Mouse (Mus musculus): ENCODE measurements around the gene Cyren. TPM values are rescaled to one million over a fixed set of nuclear protein-coding genes. Genes with fewer than 3 reads are reported as not detected.

Cyren gene
- total and polyA plus RNA-seq, 3 experiments, result 7.9 to 11.9 (median 9.7) TPM

DNA sequence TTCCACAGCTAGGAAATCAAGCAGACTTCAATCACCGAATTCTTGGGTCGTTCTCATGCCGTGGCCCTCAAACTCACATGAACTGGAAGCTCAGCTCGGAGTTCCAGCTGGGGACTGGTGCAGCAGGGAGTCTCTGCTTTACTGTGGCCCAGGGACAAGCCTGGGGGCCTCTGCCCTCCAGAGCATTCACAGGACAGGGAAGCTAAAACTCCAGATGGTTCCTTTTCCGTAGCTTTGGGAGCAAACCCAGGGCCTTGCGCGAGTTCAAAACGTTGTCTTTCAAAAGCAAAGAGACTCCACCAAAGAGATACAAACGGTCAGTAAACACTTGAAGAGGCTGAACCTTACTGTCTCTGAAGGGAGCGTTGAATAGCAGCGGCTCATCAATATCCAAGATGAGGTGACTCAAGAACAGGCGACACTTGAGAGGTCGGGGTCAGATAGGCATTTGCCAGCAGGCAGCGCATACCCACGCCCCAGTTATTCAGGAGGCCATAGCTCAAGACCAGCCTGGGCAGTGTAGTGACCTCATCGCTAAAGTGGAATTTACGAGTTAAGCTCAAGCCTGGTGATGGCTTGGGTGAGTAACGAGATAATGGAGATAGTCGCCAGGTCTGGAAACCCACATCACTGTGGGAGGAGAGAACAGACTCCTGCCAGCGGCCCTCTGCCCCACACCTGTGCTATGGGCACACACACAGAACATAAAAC is 9.2 kb downstream of the Cyren start:
- Histone ChIP-seq H3K9me3 (replicated peaks; ENCODE audit: low read length) (no peaks in the 10 kb centered on the region), H3K4me3 (replicated peaks in 1 of 3; ENCODE audit: low read depth in 2 of 3, low read length in 2 of 3, poor library complexity in 1 of 3) (no peak overlapping the region), H3K4me2 (ENCODE audit: insufficient read depth, low read depth, poor library complexity, severe bottlenecking) (no peak overlapping the region), H3K4me1 (ENCODE audit: control insufficient read depth in 1 of 2, insufficient read depth in 2 of 2) (peaks cover 30 to 77% of the 10 kb centered on the region in 2 experiments), H3K36me3 (replicated peaks in 1 of 2; ENCODE audit: control insufficient read depth in 1 of 2, insufficient read depth in 1 of 2, low read length in 1 of 2) (peaks cover 19 to 31% of the 10 kb centered on the region in 2 experiments), H3K9ac (ENCODE audit: insufficient read depth, low read depth) (no peak overlapping the region), H3K27ac (ENCODE audit: insufficient read depth, low read depth) (no peak overlapping the region), H3K79me2 (replicated peaks; ENCODE audit: control insufficient read depth, extremely low read depth, insufficient read depth, poor library complexity, severe bottlenecking) (no peaks in the 10 kb centered on the region; the same call in 1 of the 2 replicates), H3K27me3 (replicated peaks) (no peaks in the 10 kb centered on the region)
- DNase-seq (ENCODE audit: extremely low read depth), result no peak
- in situ Hi-C loops (cut with MboI; ENCODE audit: low pct_ligation_motif_present, low pct_unique_long_range_greater_than_20kb, low sequenced_read_pairs) (no loop called here), dilution Hi-C loops (cut with MboI; ENCODE audit: extremely low pct_ligation_motif_present, extremely low pct_unique_long_range_greater_than_20kb, low sequenced_read_pairs) (no loop called here)
- TF ChIP-seq MXI1 (IDR thresholded peaks at IDR 0.05; ENCODE audit: low read depth, low read length), result no peak
- TF ChIP-seq MYC (IDR thresholded peaks at IDR 0.05; ENCODE audit: low read depth, low read length), result no peak
- TF ChIP-seq RCOR1 (conservative IDR thresholded peaks at IDR 0.05; ENCODE audit: low read depth, low read length), result no peak
- TF ChIP-seq KAT2A (IDR thresholded peaks at IDR 0.05; ENCODE audit: insufficient replicate concordance, low read length), result no peak
- no peak for TF ChIP-seq GABPA (IDR thresholded peaks at IDR 0.05; ENCODE audit: insufficient replicate concordance, low read depth, low read length)

DNA sequence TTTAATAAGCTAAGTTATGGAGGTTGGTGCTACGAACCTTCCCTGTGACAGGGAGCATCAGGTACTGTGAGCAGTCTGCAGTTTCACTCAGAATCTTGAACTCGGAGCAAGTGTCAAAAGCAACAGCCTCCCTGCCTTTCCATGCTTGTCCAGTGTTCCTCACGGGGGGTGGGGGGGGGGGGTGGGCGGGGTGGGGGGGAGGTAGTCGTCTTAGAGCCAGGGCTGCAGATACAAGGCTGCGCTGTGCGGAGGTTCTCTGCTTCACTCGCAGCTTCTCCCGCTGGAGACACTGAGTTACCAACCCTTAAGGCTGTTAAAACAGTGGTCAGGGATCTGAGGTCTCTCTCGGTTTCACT is 9.9 kb downstream of the Cyren start:
- H3K4me1 ChIP-seq (ENCODE audit: control insufficient read depth in 1 of 2, insufficient read depth in 2 of 2), result peaks cover 30 to 77% of the 10 kb centered on the region in 2 experiments
- TF ChIP-seq ZKSCAN1 (IDR thresholded peaks at IDR 0.05; ENCODE audit: borderline replicate concordance, low read depth, low read length) (no peak), TCF12 (IDR thresholded peaks at IDR 0.05; ENCODE audit: low read depth, low read length) (no peak), E2F4 (IDR thresholded peaks at IDR 0.05; ENCODE audit: insufficient replicate concordance, low read depth, low read length) (no peak), CTCF (conservative IDR thresholded peaks at IDR 0.05 in 1 of 2, IDR thresholded peaks at IDR 0.05 in 1 of 2; ENCODE audit: low read depth in 2 of 2, low read length in 2 of 2) (no peak), ZC3H11A (IDR thresholded peaks at IDR 0.05; ENCODE audit: low read depth, low read length) (no peak), MEF2A (IDR thresholded peaks at IDR 0.05; ENCODE audit: borderline replicate concordance, low read depth, low read length) (no peak), PAX5 (IDR thresholded peaks at IDR 0.05; ENCODE audit: low read length) (no peak), ELF1 (IDR thresholded peaks at IDR 0.05; ENCODE audit: low read depth, low read length) (no peak), MXI1 (IDR thresholded peaks at IDR 0.05; ENCODE audit: low read depth, low read length) (no peak), HCFC1 (IDR thresholded peaks at IDR 0.05; ENCODE audit: low read depth, low read length) (no peak), UBTF (IDR thresholded peaks at IDR 0.05; ENCODE audit: low read depth, low read length) (no peak), SIN3A (IDR thresholded peaks at IDR 0.05; ENCODE audit: low read length) (no peak), NELFE (IDR thresholded peaks at IDR 0.05; ENCODE audit: low read depth, low read length) (no peak), SMC3 (IDR thresholded peaks at IDR 0.05; ENCODE audit: low read depth, low read length) (no peak), ETS1 (conservative IDR thresholded peaks at IDR 0.05; ENCODE audit: low read depth, low read length) (no peak), USF1 (IDR thresholded peaks at IDR 0.05; ENCODE audit: low read depth, low read length) (no peak)
- H3K27me3 ChIP-seq (replicated peaks), result no peaks in the 10 kb centered on the region
- H3K4me3 ChIP-seq (replicated peaks in 1 of 3; ENCODE audit: low read depth in 2 of 3, low read length in 2 of 3, poor library complexity in 1 of 3), result no peak overlapping the region
- H3K9ac ChIP-seq (ENCODE audit: insufficient read depth, low read depth), result no peak overlapping the region
- no peaks in the 10 kb centered on the region for H3K9me3 ChIP-seq (replicated peaks; ENCODE audit: low read length)
- dilution Hi-C loops (cut with MboI; ENCODE audit: extremely low pct_ligation_motif_present, extremely low pct_unique_long_range_greater_than_20kb, low sequenced_read_pairs) (no loop called here), in situ Hi-C loops (cut with MboI; ENCODE audit: low pct_ligation_motif_present, low pct_unique_long_range_greater_than_20kb, low sequenced_read_pairs) (no loop called here)
- H3K4me2 ChIP-seq (ENCODE audit: insufficient read depth, low read depth, poor library complexity, severe bottlenecking), result peak overlapping the region; percentile 59
- peaks cover 13 to 25% of the 10 kb centered on the region in 2 experiments for H3K36me3 ChIP-seq (replicated peaks in 1 of 2; ENCODE audit: control insufficient read depth in 1 of 2, insufficient read depth in 1 of 2, low read length in 1 of 2)
- DNase-seq (ENCODE audit: extremely low read depth), result no peak
- H3K79me2 ChIP-seq (replicated peaks; ENCODE audit: control insufficient read depth, extremely low read depth, insufficient read depth, poor library complexity, severe bottlenecking), result no peaks in the 10 kb centered on the region; the same call in 1 of the 2 replicates
- no peak overlapping the region for H3K27ac ChIP-seq (ENCODE audit: insufficient read depth, low read depth)
